Mouse (Mus musculus) CH12.LX (cell line): Measurements from ENCODE around the gene Atp5d. TPM values are rescaled to one million over a fixed set of nuclear protein-coding genes. Genes with fewer than 3 reads are reported as not detected.
A peak's percentile ranks its signal among the peaks of the same experiment; 100 is the strongest.

ENCODE experiments used
- DNase-seq: peaks from one replicate; pipeline ENCODE4 v3.0.0-alpha.2; 2013; ENCODE audit errors: extremely low read depth
- H3K27ac ChIP-seq: 2 replicates; pipeline ENCODE4 v1.5.1; 2012; ENCODE audit warnings: low read depth, mild to moderate bottlenecking, control low read depth, moderate library complexity; ENCODE audit not compliant: insufficient read depth
- H3K27me3 ChIP-seq: replicated peaks from 2 replicates; pipeline ENCODE3; 2012; ENCODE audit warnings: inconsistent platforms
- H3K36me3 ChIP-seq, 2 experiments: replicated peaks in 1 of 2; 2 replicates each; pipeline versions ENCODE3 to v1.6.1; 2012; ENCODE audit warnings: inconsistent platforms in 1 of 2, low read length in 1 of 2, mild to moderate bottlenecking in 1 of 2, mixed read lengths in 1 of 2, moderate library complexity in 1 of 2; ENCODE audit not compliant: control insufficient read depth in 1 of 2, insufficient read depth in 1 of 2
- H3K4me1 ChIP-seq, 2 experiments: 2 replicates each; pipeline ENCODE4 v1.6.1; 2012; ENCODE audit warnings: inconsistent platforms in 1 of 2, moderate library complexity in 1 of 2; ENCODE audit not compliant: insufficient read depth in 2 of 2, control insufficient read depth in 1 of 2
- H3K4me2 ChIP-seq: 2 replicates; pipeline ENCODE4 v1.6.1; 2012; ENCODE audit warnings: low read depth, mild to moderate bottlenecking, control low read depth; ENCODE audit not compliant: poor library complexity, insufficient read depth, severe bottlenecking
- H3K4me3 ChIP-seq, 3 experiments: fragments of 150-350 bp in 1 of 3; sonication (generic) in 1 of 3; replicated peaks in 1 of 3; 2 replicates each; pipeline versions ENCODE3 to v1.5.1; 2011 to 2012; ENCODE audit warnings: low read depth in 2 of 3, low read length in 2 of 3, mild to moderate bottlenecking in 2 of 3, moderate library complexity in 2 of 3, control low read depth in 1 of 3, improper control_type of control experiment in 1 of 3, inconsistent platforms in 1 of 3, mixed read lengths in 1 of 3; ENCODE audit not compliant: poor library complexity in 1 of 3
- H3K79me2 ChIP-seq: replicated peaks from 2 replicates; pipeline ENCODE4 v1.6.1; 2012; ENCODE audit warnings: mild to moderate bottlenecking, moderate library complexity; ENCODE audit not compliant: control insufficient read depth, poor library complexity, insufficient read depth, severe bottlenecking; ENCODE audit errors: extremely low read depth
- H3K9ac ChIP-seq: 2 replicates; pipeline ENCODE4 v1.6.1; 2012; ENCODE audit warnings: low read depth, mild to moderate bottlenecking, control low read depth, moderate library complexity; ENCODE audit not compliant: insufficient read depth
- H3K9me3 ChIP-seq: replicated peaks from 2 replicates; pipeline ENCODE3; 2012; ENCODE audit warnings: low read length, inconsistent platforms, mixed read lengths
- BHLHE40 ChIP-seq: IDR thresholded peaks from 2 replicates; pipeline ENCODE4 v1.6.1; 2011; ENCODE audit warnings: mild to moderate bottlenecking, low read depth, low read length, improper control_type of control experiment
- CHD1 ChIP-seq: IDR thresholded peaks from 2 replicates; pipeline ENCODE4 v1.6.1; 2012; ENCODE audit warnings: low read depth, low read length, improper control_type of control experiment, inconsistent platforms
- CHD2 ChIP-seq: IDR thresholded peaks from 2 replicates; pipeline ENCODE4 v1.6.1; 2011; ENCODE audit warnings: low read length, improper control_type of control experiment
- E2F4 ChIP-seq: IDR thresholded peaks from 2 replicates; pipeline ENCODE4 v1.6.1; 2011; ENCODE audit warnings: low read depth, low read length, improper control_type of control experiment; ENCODE audit not compliant: insufficient replicate concordance
- ELF1 ChIP-seq: IDR thresholded peaks from 2 replicates; pipeline ENCODE4 v1.6.1; 2014; ENCODE audit warnings: low read depth, mild to moderate bottlenecking, inconsistent platforms, low read length, improper control_type of control experiment
- ETS1 ChIP-seq: conservative IDR thresholded peaks from 2 replicates; pipeline ENCODE4 v1.6.1; 2012; ENCODE audit warnings: low read depth, mild to moderate bottlenecking, inconsistent platforms, low read length, improper control_type of control experiment, moderate library complexity
- GABPA ChIP-seq: IDR thresholded peaks from 2 replicates; pipeline ENCODE4 v1.6.1; 2012; ENCODE audit warnings: low read depth, low read length, improper control_type of control experiment, inconsistent platforms; ENCODE audit not compliant: insufficient replicate concordance
- HCFC1 ChIP-seq: IDR thresholded peaks from 2 replicates; pipeline ENCODE4 v1.6.1; 2012; ENCODE audit warnings: low read depth, mild to moderate bottlenecking, inconsistent platforms, low read length, improper control_type of control experiment
- IRF4 ChIP-seq: IDR thresholded peaks from 2 replicates; pipeline ENCODE4 v1.6.1; 2014; ENCODE audit warnings: low read depth, mild to moderate bottlenecking, inconsistent platforms, low read length, improper control_type of control experiment
- JUN ChIP-seq: IDR thresholded peaks from 2 replicates; pipeline ENCODE4 v1.6.1; 2011; ENCODE audit warnings: low read depth, mild to moderate bottlenecking, low read length, improper control_type of control experiment, moderate library complexity; ENCODE audit not compliant: insufficient read depth
- JUND ChIP-seq: conservative IDR thresholded peaks from 2 replicates; pipeline ENCODE4 v1.6.1; 2011; ENCODE audit warnings: low read depth, low read length, improper control_type of control experiment
- KAT2A ChIP-seq: IDR thresholded peaks from 2 replicates; pipeline ENCODE4 v1.6.1; 2012; ENCODE audit warnings: low read length, improper control_type of control experiment, inconsistent platforms; ENCODE audit not compliant: insufficient replicate concordance
- MAFK ChIP-seq: IDR thresholded peaks from 2 replicates; pipeline ENCODE4 v1.6.1; 2011; ENCODE audit warnings: low read length, improper control_type of control experiment; ENCODE audit not compliant: insufficient replicate concordance
- MAX ChIP-seq: IDR thresholded peaks from 2 replicates; pipeline ENCODE4 v1.6.1; 2011; ENCODE audit warnings: low read length, improper control_type of control experiment
- MAZ ChIP-seq: IDR thresholded peaks from 2 replicates; pipeline ENCODE4 v1.6.1; 2012; ENCODE audit warnings: low read depth, mild to moderate bottlenecking, inconsistent platforms, low read length, improper control_type of control experiment, moderate library complexity
- MXI1 ChIP-seq: IDR thresholded peaks from 2 replicates; pipeline ENCODE4 v1.6.1; 2011; ENCODE audit warnings: mild to moderate bottlenecking, low read depth, low read length, improper control_type of control experiment
- NELFE ChIP-seq: IDR thresholded peaks from 2 replicates; pipeline ENCODE4 v1.6.1; 2011; ENCODE audit warnings: low read depth, low read length, improper control_type of control experiment
- NRF1 ChIP-seq: IDR thresholded peaks from 2 replicates; pipeline ENCODE4 v1.6.1; 2014; ENCODE audit warnings: low read depth, mild to moderate bottlenecking, inconsistent platforms, low read length, improper control_type of control experiment, moderate library complexity
- POLR2A ChIP-seq: IDR thresholded peaks from 2 replicates; pipeline ENCODE4 v1.6.1; 2011; ENCODE audit warnings: low read depth, mild to moderate bottlenecking, improper control_type of control experiment, low read length
- POLR2AphosphoS2 ChIP-seq: IDR thresholded peaks from 2 replicates; pipeline ENCODE4 v1.6.1; 2011; ENCODE audit warnings: low read depth, low read length, improper control_type of control experiment
- RCOR1 ChIP-seq: conservative IDR thresholded peaks from 2 replicates; pipeline ENCODE4 v1.6.1; 2012; ENCODE audit warnings: low read depth, mild to moderate bottlenecking, inconsistent platforms, low read length, improper control_type of control experiment
- SIN3A ChIP-seq: IDR thresholded peaks from 2 replicates; pipeline ENCODE4 v1.6.1; 2012; ENCODE audit warnings: low read length, improper control_type of control experiment, inconsistent platforms
- SMC3 ChIP-seq: IDR thresholded peaks from 2 replicates; pipeline ENCODE4 v1.6.1; 2011; ENCODE audit warnings: low read depth, low read length, improper control_type of control experiment
- TBP ChIP-seq: conservative IDR thresholded peaks from 2 replicates; pipeline ENCODE4 v1.6.1; 2011; ENCODE audit warnings: low read depth, low read length, improper control_type of control experiment
- TCF12 ChIP-seq: IDR thresholded peaks from 2 replicates; pipeline ENCODE4 v1.6.1; 2014; ENCODE audit warnings: low read depth, mild to moderate bottlenecking, inconsistent platforms, low read length, improper control_type of control experiment
- UBTF ChIP-seq: IDR thresholded peaks from 2 replicates; pipeline ENCODE4 v1.6.1; 2012; ENCODE audit warnings: low read depth, mild to moderate bottlenecking, inconsistent platforms, low read length, improper control_type of control experiment, moderate library complexity
- USF1 ChIP-seq: IDR thresholded peaks from 2 replicates; pipeline ENCODE4 v1.6.1; 2014; ENCODE audit warnings: low read depth, mild to moderate bottlenecking, inconsistent platforms, low read length, improper control_type of control experiment
- ZC3H11A ChIP-seq: IDR thresholded peaks from 2 replicates; pipeline ENCODE4 v1.6.1; 2012; ENCODE audit warnings: low read depth, mild to moderate bottlenecking, inconsistent platforms, low read length, improper control_type of control experiment
- ZKSCAN1 ChIP-seq: IDR thresholded peaks from 2 replicates; pipeline ENCODE4 v1.6.1; 2012; ENCODE audit warnings: low read depth, inconsistent platforms, low read length, improper control_type of control experiment, borderline replicate concordance
- ZNF384 ChIP-seq: IDR thresholded peaks from 2 replicates; pipeline ENCODE4 v1.6.1; 2012; ENCODE audit warnings: low read depth, low read length, improper control_type of control experiment, inconsistent platforms
- dilution Hi-C: fragments of 300-500 bp; cut with MboI; formaldehyde crosslinking; loops from 2 replicates; pipeline ENCODE4 v1.14.3; 2020; ENCODE audit warnings: low sequenced_read_pairs; ENCODE audit not compliant: extremely low pct_unique_long_range_greater_than_20kb, extremely low pct_ligation_motif_present
- in situ Hi-C: fragments of 300-500 bp; cut with MboI; formaldehyde crosslinking; loops from 3 replicates; pipeline ENCODE4 v1.14.3; 2019; ENCODE audit warnings: low sequenced_read_pairs, low pct_ligation_motif_present, low pct_unique_long_range_greater_than_20kb, mixed read lengths
- polyA plus RNA-seq: library from polyadenylated mRNA; unstranded; fragments of >175 nt; gene quantifications from 2 replicates; pipeline ENCODE4 v1.2.1, GENCODE M21; 2012; ENCODE audit warnings: low read depth; ENCODE audit not compliant: insufficient read length
- total RNA-seq, 2 experiments: library from RNA; depleted of rRNA; stranded (reverse); fragments of 300-350 nt in 1 of 2; fragments of >200 nt in 1 of 2; gene quantifications; 2 replicates each; pipeline ENCODE4 v1.2.3; 2012 to 2014

Atp5d gene
- total and polyA plus RNA-seq, 3 experiments: 106 to 352 (median 326) TPM

- Histone ChIP-seq H3K9ac (peak overlapping the region; percentile 95), H3K36me3 (peaks cover 40 to 49% of the 10 kb centered on the region in 2 experiments), H3K27ac (peak overlapping the region; percentile 96), H3K9me3 (no peaks in the 10 kb centered on the region), H3K4me3 (peak overlapping the region; percentile 81 to 84 (median 82)), H3K4me1 (peaks cover 20 to 50% of the 10 kb centered on the region in 2 experiments), H3K4me2 (peak overlapping the region; percentile 67), H3K79me2 (peaks cover 15% of the 10 kb centered on the region), H3K27me3 (no peaks in the 10 kb centered on the region)
- in situ Hi-C loops: no loop called here
- dilution Hi-C loops: no loop called here
- no peak for DNase-seq
- TF ChIP-seq TBP (no peak), ZC3H11A (no peak), TCF12 (peak; percentile 22; the same call in 1 of the 2 replicates), HCFC1 (peak; percentile 55; the same call in 1 of the 2 replicates), RCOR1 (no peak), ELF1 (peak; percentile 75), CHD1 (0 out of 2 replicates have a peak, but pooled peaks have one; percentile 26), POLR2AphosphoS2 (no peak), POLR2A (no peak), E2F4 (no peak), NELFE (peak; percentile 7; the same call in 1 of the 2 replicates), CHD2 (0 out of 2 replicates have a peak, but pooled peaks have one; percentile 25), ZKSCAN1 (no peak), MAZ (peak; percentile 65; the same call in 1 of the 2 replicates), ZNF384 (peak; percentile 57)
These were observed 13.8 kb downstream of the Atp5d start for GRCm38 (mm10) chr10:80152071-80152872.

- H3K4me2 ChIP-seq: peak overlapping the region; percentile 67
- DNase-seq: peak; percentile 78
- in situ Hi-C loops (no loop called here), dilution Hi-C loops (no loop called here)
- peaks cover 40 to 51% of the 10 kb centered on the region in 2 experiments for H3K36me3 ChIP-seq
- peaks cover 15% of the 10 kb centered on the region for H3K79me2 ChIP-seq
- H3K4me3 ChIP-seq: peak overlapping the region; percentile 81 to 84 (median 82)
- no peaks in the 10 kb centered on the region for H3K27me3 ChIP-seq
- H3K9ac ChIP-seq: peak overlapping the region; percentile 95
- peak overlapping the region; percentile 96 for H3K27ac ChIP-seq
- H3K9me3 ChIP-seq: no peaks in the 10 kb centered on the region
- H3K4me1 ChIP-seq: peaks cover 15 to 49% of the 10 kb centered on the region in 2 experiments
- TF ChIP-seq TCF12 (peak; percentile 80), JUN (no peak), ZNF384 (no peak), SMC3 (0 out of 2 replicates have a peak, but pooled peaks have one; percentile 14), POLR2AphosphoS2 (no peak), MXI1 (peak; percentile 68; the same call in 1 of the 2 replicates), KAT2A (0 out of 2 replicates have a peak, but pooled peaks have one; percentile 42), MAFK (no peak), NELFE (no peak; the same call in 1 of the 2 replicates), IRF4 (peak; percentile 82), ZC3H11A (no peak), JUND (no peak), UBTF (no peak), NRF1 (no peak), ETS1 (peak; percentile 73), GABPA (no peak), RCOR1 (0 out of 2 replicates have a peak, but pooled peaks have one; percentile 69), BHLHE40 (peak; percentile 62), SIN3A (peak; percentile 90), MAX (0 out of 2 replicates have a peak, but pooled peaks have one; percentile 42), ELF1 (no peak), USF1 (no peak)
These were observed 14.4 kb downstream of the Atp5d start for GRCm38 (mm10) chr10:80152873-80153260.
